Mouse (Mus musculus): ENCODE data around the gene Egfr. TPM values are rescaled to one million over a fixed set of nuclear protein-coding genes. Genes with fewer than 3 reads are reported as not detected.
A peak's percentile ranks its signal among the peaks of the same experiment; 100 is the strongest.

Egfr gene
- polyA plus RNA-seq, 1 experiment from 2014 or later = 6.4 TPM

DNA sequence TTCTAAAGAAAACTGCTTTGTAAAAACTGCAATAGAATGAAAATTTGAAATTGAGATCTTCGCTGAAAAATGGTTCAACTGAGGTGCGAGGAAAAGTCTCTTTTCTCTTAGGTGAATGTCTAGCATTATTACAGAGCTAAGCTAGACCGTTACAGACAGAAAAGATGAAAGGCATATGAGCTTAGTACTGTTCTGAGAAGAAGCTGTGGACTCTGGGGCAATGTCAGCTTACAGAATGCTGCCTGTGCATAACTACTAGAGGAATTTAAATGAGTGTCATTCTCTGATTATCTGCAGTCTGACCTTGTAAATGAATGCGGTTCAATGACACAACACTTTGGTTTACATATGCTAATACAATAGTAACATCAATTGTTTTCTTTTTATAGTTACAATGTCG, 163.8 kb downstream of the Egfr start:
- Histone ChIP-seq H3K9me3 (replicated peaks; ENCODE audit: control insufficient read depth, low read length) (no peaks in the 10 kb centered on the region), H3K4me3 (ENCODE audit: low read depth, low read length) (no peak overlapping the region), H3K4me2 (ENCODE audit: low read depth, low read length) (no peak overlapping the region), H3K4me1 (ENCODE audit: control insufficient read depth, insufficient read depth, low read length) (no peaks in the 10 kb centered on the region), H3K36me3 (replicated peaks; ENCODE audit: control insufficient read depth, insufficient read depth, low read depth, low read length) (no peaks in the 10 kb centered on the region), H3K27me3 (ENCODE audit: control insufficient read depth, insufficient read depth, low read length) (no peaks in the 10 kb centered on the region), H3K9ac (replicated peaks; ENCODE audit: low read length) (no peak overlapping the region), H3K27ac (replicated peaks; ENCODE audit: low read depth, low read length) (no peak overlapping the region)
- DNase-seq (ENCODE audit: low spot score) = no peak
- 79% methylated on average over 5 of the region's 5 CpGs for WGBS
- ATAC-seq (replicated peaks; ENCODE audit: insufficient number of reproducible peaks, low FRiP score, low TSS enrichment, low read depth) = no peak

DNA sequence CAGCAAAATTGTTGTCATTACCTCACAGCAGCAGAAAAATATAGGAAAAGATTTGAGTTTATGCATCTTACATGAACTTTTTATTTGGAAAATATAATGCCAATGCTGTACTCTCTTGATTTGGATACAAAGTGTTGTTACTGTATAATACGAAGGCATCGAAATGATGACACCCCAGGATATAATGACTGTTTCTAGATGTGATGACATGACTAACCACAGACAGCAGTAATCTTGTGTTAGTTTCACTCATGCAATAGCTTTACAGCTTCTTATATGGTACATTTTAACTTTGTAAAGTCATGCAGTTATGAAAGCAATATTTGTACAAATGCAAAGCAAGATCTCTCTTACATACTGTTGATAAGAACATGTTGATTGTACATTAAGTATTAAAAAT, 165.5 kb downstream of the Egfr start:
- ATAC-seq (replicated peaks; ENCODE audit: insufficient number of reproducible peaks, low FRiP score, low TSS enrichment, low read depth) (no peak), DNase-seq (ENCODE audit: low spot score) (no peak)
- Histone ChIP-seq H3K27me3 (ENCODE audit: control insufficient read depth, insufficient read depth, low read length) (no peaks in the 10 kb centered on the region), H3K36me3 (replicated peaks; ENCODE audit: control insufficient read depth, insufficient read depth, low read depth, low read length) (no peaks in the 10 kb centered on the region), H3K4me1 (ENCODE audit: control insufficient read depth, insufficient read depth, low read length) (no peaks in the 10 kb centered on the region), H3K27ac (replicated peaks; ENCODE audit: low read depth, low read length) (no peak overlapping the region), H3K4me2 (ENCODE audit: low read depth, low read length) (no peak overlapping the region), H3K4me3 (ENCODE audit: low read depth, low read length) (no peak overlapping the region), H3K9me3 (replicated peaks; ENCODE audit: control insufficient read depth, low read length) (no peaks in the 10 kb centered on the region), H3K9ac (replicated peaks; ENCODE audit: low read length) (no peak overlapping the region)
- 94% methylated on average over 2 of the region's 2 CpGs for WGBS

- Histone ChIP-seq H3K9ac (replicated peaks; ENCODE audit: low read length) (no peak overlapping the region), H3K4me3 (ENCODE audit: low read depth, low read length) (no peak overlapping the region), H3K27ac (replicated peaks; ENCODE audit: low read depth, low read length) (no peak overlapping the region), H3K27me3 (ENCODE audit: control insufficient read depth, insufficient read depth, low read length) (no peaks in the 10 kb centered on the region), H3K9me3 (replicated peaks; ENCODE audit: control insufficient read depth, low read length) (no peaks in the 10 kb centered on the region), H3K4me2 (ENCODE audit: low read depth, low read length) (no peak overlapping the region), H3K36me3 (replicated peaks; ENCODE audit: control insufficient read depth, insufficient read depth, low read depth, low read length) (no peaks in the 10 kb centered on the region), H3K4me1 (ENCODE audit: control insufficient read depth, insufficient read depth, low read length) (no peaks in the 10 kb centered on the region)
- 89% methylated on average over 3 of the region's 3 CpGs for WGBS
- DNase-seq (ENCODE audit: low spot score) (no peak), ATAC-seq (replicated peaks; ENCODE audit: insufficient number of reproducible peaks, low FRiP score, low TSS enrichment, low read depth) (no peak)
Observed at GRCm38 (mm10) chr11:16932159-16932558, 180.2 kb downstream of the Egfr start.

DNA sequence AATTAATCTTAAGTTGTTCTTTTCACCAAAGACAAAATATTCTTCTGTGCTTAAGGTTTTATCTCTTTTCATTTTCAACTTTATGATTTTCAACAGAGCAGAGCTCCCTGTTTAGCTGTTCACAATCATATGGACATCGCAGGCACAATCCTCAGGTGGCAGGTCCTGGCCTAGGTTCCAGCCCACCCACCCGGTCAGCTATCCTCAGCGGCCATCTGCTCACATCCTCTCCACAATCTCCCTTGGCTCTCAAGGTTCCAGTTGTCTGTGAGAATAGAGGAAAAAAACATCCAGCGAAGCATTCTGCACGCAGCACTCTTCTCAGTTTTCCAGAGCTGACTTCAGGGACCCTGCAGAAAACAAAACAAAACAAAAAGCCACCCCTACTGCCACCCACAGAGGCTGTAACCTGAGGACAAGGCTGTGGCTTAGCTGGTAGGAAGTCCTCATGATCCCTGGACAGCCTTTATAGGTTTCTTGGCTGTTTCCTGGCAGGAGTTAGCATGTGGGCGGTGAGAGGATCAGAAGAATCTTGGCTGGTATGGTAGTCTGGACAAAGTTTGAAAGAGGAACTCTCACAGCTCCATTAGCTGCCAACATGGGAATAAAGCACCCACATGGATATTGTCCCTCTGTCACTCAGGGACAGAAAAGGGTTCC, 183.7 kb downstream of the Egfr start:
- peak; percentile 3 for DNase-seq (ENCODE audit: low spot score)
- H3K9ac ChIP-seq (replicated peaks; ENCODE audit: low read length) = no peak overlapping the region
- WGBS = 60% methylated on average over 6 of the region's 6 CpGs

GRCm38 (mm10) chr11:16941103-16941793, 189.2 kb downstream of the Egfr start:
- 73% methylated on average over 4 of the region's 4 CpGs for WGBS
- Histone ChIP-seq H3K4me2 (ENCODE audit: low read depth, low read length) (no peak overlapping the region), H3K4me1 (ENCODE audit: control insufficient read depth, insufficient read depth, low read length) (no peaks in the 10 kb centered on the region), H3K9ac (replicated peaks; ENCODE audit: low read length) (no peak overlapping the region), H3K9me3 (replicated peaks; ENCODE audit: control insufficient read depth, low read length) (no peaks in the 10 kb centered on the region), H3K36me3 (replicated peaks; ENCODE audit: control insufficient read depth, insufficient read depth, low read depth, low read length) (no peaks in the 10 kb centered on the region), H3K27me3 (ENCODE audit: control insufficient read depth, insufficient read depth, low read length) (no peaks in the 10 kb centered on the region), H3K4me3 (ENCODE audit: low read depth, low read length) (no peak overlapping the region), H3K27ac (replicated peaks; ENCODE audit: low read depth, low read length) (no peak overlapping the region)
- no peak for ATAC-seq (replicated peaks; ENCODE audit: insufficient number of reproducible peaks, low FRiP score, low TSS enrichment, low read depth)
- no peak for DNase-seq (ENCODE audit: low spot score)

More for the DNA sequence above, 183.7 kb downstream of the Egfr start:
- no peak overlapping the region for H3K27ac ChIP-seq (replicated peaks; ENCODE audit: low read depth, low read length)
- no peaks in the 10 kb centered on the region for H3K9me3 ChIP-seq (replicated peaks; ENCODE audit: control insufficient read depth, low read length)
- H3K4me1 ChIP-seq (ENCODE audit: control insufficient read depth, insufficient read depth, low read length) = no peaks in the 10 kb centered on the region
- no peak overlapping the region for H3K4me3 ChIP-seq (ENCODE audit: low read depth, low read length)
- no peak for ATAC-seq (replicated peaks; ENCODE audit: insufficient number of reproducible peaks, low FRiP score, low TSS enrichment, low read depth)
- no peaks in the 10 kb centered on the region for H3K27me3 ChIP-seq (ENCODE audit: control insufficient read depth, insufficient read depth, low read length)
- H3K36me3 ChIP-seq (replicated peaks; ENCODE audit: control insufficient read depth, insufficient read depth, low read depth, low read length) = no peaks in the 10 kb centered on the region
- H3K4me2 ChIP-seq (ENCODE audit: low read depth, low read length) = no peak overlapping the region

- H3K9ac ChIP-seq (replicated peaks; ENCODE audit: low read length) = no peak overlapping the region
- no peaks in the 10 kb centered on the region for H3K9me3 ChIP-seq (replicated peaks; ENCODE audit: control insufficient read depth, low read length)
- H3K36me3 ChIP-seq (replicated peaks; ENCODE audit: control insufficient read depth, insufficient read depth, low read depth, low read length) = no peaks in the 10 kb centered on the region
- H3K27ac ChIP-seq (replicated peaks; ENCODE audit: low read depth, low read length) = no peak overlapping the region
- H3K4me1 ChIP-seq (ENCODE audit: control insufficient read depth, insufficient read depth, low read length) = no peaks in the 10 kb centered on the region
- ATAC-seq (replicated peaks; ENCODE audit: insufficient number of reproducible peaks, low FRiP score, low TSS enrichment, low read depth) (no peak), DNase-seq (ENCODE audit: low spot score) (no peak)
- no peak overlapping the region for H3K4me3 ChIP-seq (ENCODE audit: low read depth, low read length)
- H3K27me3 ChIP-seq (ENCODE audit: control insufficient read depth, insufficient read depth, low read length) = no peaks in the 10 kb centered on the region
- 75% methylated on average over 4 of the region's 4 CpGs for WGBS
- no peak overlapping the region for H3K4me2 ChIP-seq (ENCODE audit: low read depth, low read length)
Observed at GRCm38 (mm10) chr11:16941973-16942452, 190.0 kb downstream of the Egfr start.

GRCm38 (mm10) chr11:16943016-16943415, 191.0 kb downstream of the Egfr start:
- Histone ChIP-seq H3K4me2 (ENCODE audit: low read depth, low read length) (no peak overlapping the region), H3K36me3 (replicated peaks; ENCODE audit: control insufficient read depth, insufficient read depth, low read depth, low read length) (no peaks in the 10 kb centered on the region), H3K9me3 (replicated peaks; ENCODE audit: control insufficient read depth, low read length) (no peaks in the 10 kb centered on the region), H3K27me3 (ENCODE audit: control insufficient read depth, insufficient read depth, low read length) (no peaks in the 10 kb centered on the region), H3K4me1 (ENCODE audit: control insufficient read depth, insufficient read depth, low read length) (no peaks in the 10 kb centered on the region), H3K27ac (replicated peaks; ENCODE audit: low read depth, low read length) (no peak overlapping the region), H3K4me3 (ENCODE audit: low read depth, low read length) (no peak overlapping the region), H3K9ac (replicated peaks; ENCODE audit: low read length) (no peak overlapping the region)
- 93% methylated on average over 4 of the region's 4 CpGs for WGBS
- ATAC-seq (replicated peaks; ENCODE audit: insufficient number of reproducible peaks, low FRiP score, low TSS enrichment, low read depth) = no peak
- DNase-seq (ENCODE audit: low spot score) = no peak

- no peak overlapping the region for H3K27ac ChIP-seq (replicated peaks; ENCODE audit: low read depth, low read length)
- ATAC-seq (replicated peaks; ENCODE audit: insufficient number of reproducible peaks, low FRiP score, low TSS enrichment, low read depth) = no peak
- no peak overlapping the region for H3K4me3 ChIP-seq (ENCODE audit: low read depth, low read length)
- H3K9me3 ChIP-seq (replicated peaks; ENCODE audit: control insufficient read depth, low read length) = no peaks in the 10 kb centered on the region
- H3K27me3 ChIP-seq (ENCODE audit: control insufficient read depth, insufficient read depth, low read length) = no peaks in the 10 kb centered on the region
- WGBS = 15% methylated on average over 1 of the region's 1 CpGs
- no peak overlapping the region for H3K4me2 ChIP-seq (ENCODE audit: low read depth, low read length)
- H3K9ac ChIP-seq (replicated peaks; ENCODE audit: low read length) = no peak overlapping the region
- no peaks in the 10 kb centered on the region for H3K36me3 ChIP-seq (replicated peaks; ENCODE audit: control insufficient read depth, insufficient read depth, low read depth, low read length)
- H3K4me1 ChIP-seq (ENCODE audit: control insufficient read depth, insufficient read depth, low read length) = no peaks in the 10 kb centered on the region
- peak; percentile 47 for DNase-seq (ENCODE audit: low spot score)
Observed at GRCm38 (mm10) chr11:16948756-16949155, 196.8 kb downstream of the Egfr start.

Measured in embryonic facial prominence, embryonic 11.5 days (tissue).